Mouse (Mus musculus): Measurements from ENCODE around the gene Gpr173. TPM values are rescaled to one million over a fixed set of nuclear protein-coding genes. Genes with fewer than 3 reads are reported as not detected.

The Gpr173 gene
- polyA plus RNA-seq, 1 experiment from 2014 or later = 10.5 TPM

Other genes starting within 250 kb of the Gpr173 start
- gene Iqsec2, start 224.4 kb downstream of the Gpr173 start, polyA plus RNA-seq (2015; fragmentation: Nextera tagmentation; extraction: Ambion mirVana) = 6.9 and 8.7 TPM in 2 replicates
- 31.0 and 31.3 TPM in 2 replicates for gene Kdm5c, start 135.7 kb downstream of the Gpr173 start, polyA plus RNA-seq (2015; fragmentation: Nextera tagmentation; extraction: Ambion mirVana)
- gene Kantr, start 41.2 kb downstream of the Gpr173 start, polyA plus RNA-seq (2015; fragmentation: Nextera tagmentation; extraction: Ambion mirVana) = 30.3 and 32.9 TPM in 2 replicates
- 53.1 and 63.9 TPM in 2 replicates for gene Tspyl2, start 26.3 kb downstream of the Gpr173 start, polyA plus RNA-seq (2015; fragmentation: Nextera tagmentation; extraction: Ambion mirVana)
- gene Cldn34a, start 194.6 kb upstream of the Gpr173 start, polyA plus RNA-seq (2015; fragmentation: Nextera tagmentation; extraction: Ambion mirVana) = not detected in 2 replicates

Data from hindbrain, embryonic 15.5 days (tissue).